Mouse (Mus musculus): ENCODE measurements around the gene Sh3pxd2b. TPM values are rescaled to one million over a fixed set of nuclear protein-coding genes. Genes with fewer than 3 reads are reported as not detected.

Sh3pxd2b gene
- polyA plus RNA-seq, 1 experiment from 2014 or later: 34.6 TPM

DNA sequence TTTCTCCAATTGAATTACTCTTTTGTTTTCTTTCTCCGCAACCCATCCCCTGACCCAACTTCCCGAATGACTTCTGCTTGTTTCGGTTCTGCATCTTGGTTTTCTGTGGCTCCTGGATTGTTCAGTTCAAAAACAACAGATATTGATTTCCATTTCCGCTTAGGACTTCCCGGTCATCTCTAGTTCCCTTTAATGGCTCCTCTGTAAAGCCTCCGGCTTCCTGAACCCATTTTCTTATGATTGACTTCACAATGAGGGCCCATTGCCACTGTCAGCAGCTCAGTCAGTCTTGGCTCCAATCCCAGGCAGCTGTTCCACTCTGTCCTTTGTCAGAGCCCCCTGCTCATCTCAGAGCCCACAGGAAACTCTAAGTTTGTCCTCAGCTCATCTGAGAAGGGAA, 16.5 kb upstream of the Sh3pxd2b start:
- no peaks in the 10 kb centered on the region for H3K36me3 ChIP-seq (ENCODE audit: control insufficient read depth, insufficient read depth, low read length)
- ATAC-seq (ENCODE audit: insufficient number of reproducible peaks, insufficient read depth, low FRiP score, low read depth): no peak
- no peak overlapping the region for H3K4me3 ChIP-seq (ENCODE audit: low read depth, low read length)
- H3K4me1 ChIP-seq (ENCODE audit: control insufficient read depth, insufficient read depth, low read length): 0 out of 2 replicates have a peak, but pooled peaks cover 6% of the 10 kb centered on the region
- no peaks in the 10 kb centered on the region for H3K9me3 ChIP-seq (ENCODE audit: control insufficient read depth, low read depth, low read length)
- no peak overlapping the region for H3K4me2 ChIP-seq (replicated peaks; ENCODE audit: low read depth, low read length)
- WGBS: 50% methylated on average over 6 of the region's 6 CpGs
- H3K27me3 ChIP-seq (ENCODE audit: control insufficient read depth, insufficient read depth, low read length): no peaks in the 10 kb centered on the region
- no peak overlapping the region for H3K9ac ChIP-seq (replicated peaks; ENCODE audit: low read depth, low read length)
- H3K27ac ChIP-seq (ENCODE audit: low read length): no peak overlapping the region

DNA sequence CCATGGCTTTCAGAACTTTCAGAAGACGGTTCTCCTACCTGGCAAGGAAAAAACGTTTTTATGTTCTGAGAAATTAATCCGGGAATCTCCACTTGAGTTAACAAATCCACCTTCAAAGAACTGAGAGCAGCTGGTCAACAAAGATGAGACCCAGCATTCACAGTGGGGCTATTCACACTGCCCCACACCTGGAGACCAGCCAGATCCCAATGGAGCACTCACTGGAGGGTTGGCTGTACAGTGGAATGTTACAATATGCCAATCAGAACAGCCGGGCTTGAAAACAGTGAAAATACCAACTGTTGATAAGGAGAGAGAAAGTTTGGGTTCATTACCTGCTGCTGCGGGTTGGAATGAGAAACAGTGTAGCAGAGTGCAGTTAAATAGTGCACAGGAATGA, 15.8 kb upstream of the Sh3pxd2b start:
- Histone ChIP-seq H3K4me3 (ENCODE audit: low read depth, low read length) (no peak overlapping the region), H3K9ac (replicated peaks; ENCODE audit: low read depth, low read length) (no peak overlapping the region), H3K27me3 (ENCODE audit: control insufficient read depth, insufficient read depth, low read length) (no peaks in the 10 kb centered on the region), H3K9me3 (ENCODE audit: control insufficient read depth, low read depth, low read length) (no peaks in the 10 kb centered on the region), H3K27ac (ENCODE audit: low read length) (no peak overlapping the region), H3K4me1 (ENCODE audit: control insufficient read depth, insufficient read depth, low read length) (0 out of 2 replicates have a peak, but pooled peaks cover 6% of the 10 kb centered on the region), H3K36me3 (ENCODE audit: control insufficient read depth, insufficient read depth, low read length) (no peaks in the 10 kb centered on the region), H3K4me2 (replicated peaks; ENCODE audit: low read depth, low read length) (no peak overlapping the region)
- 58% methylated on average over 5 of the region's 5 CpGs for WGBS
- no peak for ATAC-seq (ENCODE audit: insufficient number of reproducible peaks, insufficient read depth, low FRiP score, low read depth)

DNA sequence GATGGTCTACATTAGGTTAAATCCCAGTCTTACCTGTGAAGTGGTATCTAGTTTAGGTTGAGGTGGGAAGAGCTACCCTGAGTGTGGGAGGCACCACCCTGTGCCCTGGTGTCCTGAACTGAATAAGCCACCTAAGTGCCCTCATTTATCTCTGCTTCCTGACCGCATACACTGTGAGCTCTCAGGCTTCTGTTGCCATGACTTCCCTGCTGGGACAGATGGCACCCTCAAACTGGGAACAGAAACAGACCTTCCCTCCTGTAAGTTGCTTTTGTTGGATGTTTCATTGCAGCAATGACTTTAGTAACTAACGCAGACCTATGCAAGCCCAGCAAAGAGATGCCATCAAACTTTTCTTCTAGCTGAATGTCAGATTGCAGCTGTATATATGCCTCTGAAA, 14.4 kb upstream of the Sh3pxd2b start:
- 57% methylated on average over 2 of the region's 2 CpGs for WGBS
- Histone ChIP-seq H3K36me3 (ENCODE audit: control insufficient read depth, insufficient read depth, low read length) (no peaks in the 10 kb centered on the region), H3K4me2 (replicated peaks; ENCODE audit: low read depth, low read length) (no peak overlapping the region), H3K27me3 (ENCODE audit: control insufficient read depth, insufficient read depth, low read length) (no peaks in the 10 kb centered on the region), H3K4me1 (ENCODE audit: control insufficient read depth, insufficient read depth, low read length) (0 out of 2 replicates have a peak, but pooled peaks cover 6% of the 10 kb centered on the region), H3K9ac (replicated peaks; ENCODE audit: low read depth, low read length) (no peak overlapping the region), H3K27ac (ENCODE audit: low read length) (no peak overlapping the region), H3K4me3 (ENCODE audit: low read depth, low read length) (no peak overlapping the region), H3K9me3 (ENCODE audit: control insufficient read depth, low read depth, low read length) (no peaks in the 10 kb centered on the region)
- ATAC-seq (ENCODE audit: insufficient number of reproducible peaks, insufficient read depth, low FRiP score, low read depth): no peak

DNA sequence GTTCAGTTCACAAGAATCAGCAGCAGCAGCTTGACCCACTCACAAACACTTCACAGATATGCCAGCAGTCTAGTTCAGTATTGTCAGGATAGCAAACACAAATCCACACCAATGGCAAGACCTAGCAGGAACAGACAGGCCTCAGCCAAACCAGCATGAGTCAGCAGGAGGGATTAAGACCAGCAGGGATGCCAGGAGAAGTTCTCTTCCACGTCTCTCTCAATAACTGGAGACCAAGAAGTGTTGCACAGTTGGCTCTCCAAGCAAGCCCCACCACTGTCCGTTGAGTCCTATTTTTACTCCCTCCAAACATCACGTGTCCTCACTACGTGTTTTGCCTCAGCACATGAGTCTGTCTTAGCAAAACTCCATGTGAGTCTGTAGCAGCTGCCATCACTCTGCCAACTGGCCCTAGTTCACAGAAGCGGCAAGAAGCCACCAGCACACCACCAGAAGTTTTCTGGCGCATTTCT, 11.1 kb upstream of the Sh3pxd2b start:
- Histone ChIP-seq H3K27ac (ENCODE audit: low read length) (no peak overlapping the region), H3K9me3 (ENCODE audit: control insufficient read depth, low read depth, low read length) (no peaks in the 10 kb centered on the region), H3K36me3 (ENCODE audit: control insufficient read depth, insufficient read depth, low read length) (no peaks in the 10 kb centered on the region), H3K4me3 (ENCODE audit: low read depth, low read length) (no peak overlapping the region), H3K4me2 (replicated peaks; ENCODE audit: low read depth, low read length) (no peak overlapping the region), H3K27me3 (ENCODE audit: control insufficient read depth, insufficient read depth, low read length) (no peaks in the 10 kb centered on the region), H3K4me1 (ENCODE audit: control insufficient read depth, insufficient read depth, low read length) (0 out of 2 replicates have a peak, but pooled peaks cover 5% of the 10 kb centered on the region), H3K9ac (replicated peaks; ENCODE audit: low read depth, low read length) (no peak overlapping the region)
- WGBS: 85% methylated on average over 6 of the region's 6 CpGs
- no peak for ATAC-seq (ENCODE audit: insufficient number of reproducible peaks, insufficient read depth, low FRiP score, low read depth)

DNA sequence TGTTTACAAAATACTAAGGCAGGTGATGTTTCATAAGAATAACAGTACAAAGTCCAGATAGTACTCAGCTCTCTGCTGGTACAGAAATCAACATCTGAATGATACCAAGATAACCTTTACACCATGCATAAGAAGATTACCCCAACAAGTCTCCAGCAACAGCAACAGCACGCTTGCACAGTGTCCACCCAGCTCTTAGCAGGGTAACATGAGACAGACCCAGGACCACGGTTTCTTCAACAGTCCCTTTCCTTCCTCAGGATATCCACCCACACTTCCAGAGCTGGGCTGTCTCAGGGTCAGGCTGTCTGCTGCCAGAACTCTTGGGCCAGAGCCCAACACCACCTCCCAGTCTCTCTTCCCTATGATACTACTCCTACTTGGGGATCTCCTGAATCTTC, 8.5 kb upstream of the Sh3pxd2b start:
- Histone ChIP-seq H3K36me3 (ENCODE audit: control insufficient read depth, insufficient read depth, low read length) (no peaks in the 10 kb centered on the region), H3K4me2 (replicated peaks; ENCODE audit: low read depth, low read length) (no peak overlapping the region), H3K4me3 (ENCODE audit: low read depth, low read length) (no peak overlapping the region), H3K9ac (replicated peaks; ENCODE audit: low read depth, low read length) (no peak overlapping the region), H3K27ac (ENCODE audit: low read length) (no peak overlapping the region), H3K9me3 (ENCODE audit: control insufficient read depth, low read depth, low read length) (no peaks in the 10 kb centered on the region), H3K27me3 (ENCODE audit: control insufficient read depth, insufficient read depth, low read length) (no peaks in the 10 kb centered on the region), H3K4me1 (ENCODE audit: control insufficient read depth, insufficient read depth, low read length) (0 out of 2 replicates have a peak, but pooled peaks cover 5% of the 10 kb centered on the region)
- no peak for ATAC-seq (ENCODE audit: insufficient number of reproducible peaks, insufficient read depth, low FRiP score, low read depth)
- WGBS: 41% methylated on average over 2 of the region's 2 CpGs

DNA sequence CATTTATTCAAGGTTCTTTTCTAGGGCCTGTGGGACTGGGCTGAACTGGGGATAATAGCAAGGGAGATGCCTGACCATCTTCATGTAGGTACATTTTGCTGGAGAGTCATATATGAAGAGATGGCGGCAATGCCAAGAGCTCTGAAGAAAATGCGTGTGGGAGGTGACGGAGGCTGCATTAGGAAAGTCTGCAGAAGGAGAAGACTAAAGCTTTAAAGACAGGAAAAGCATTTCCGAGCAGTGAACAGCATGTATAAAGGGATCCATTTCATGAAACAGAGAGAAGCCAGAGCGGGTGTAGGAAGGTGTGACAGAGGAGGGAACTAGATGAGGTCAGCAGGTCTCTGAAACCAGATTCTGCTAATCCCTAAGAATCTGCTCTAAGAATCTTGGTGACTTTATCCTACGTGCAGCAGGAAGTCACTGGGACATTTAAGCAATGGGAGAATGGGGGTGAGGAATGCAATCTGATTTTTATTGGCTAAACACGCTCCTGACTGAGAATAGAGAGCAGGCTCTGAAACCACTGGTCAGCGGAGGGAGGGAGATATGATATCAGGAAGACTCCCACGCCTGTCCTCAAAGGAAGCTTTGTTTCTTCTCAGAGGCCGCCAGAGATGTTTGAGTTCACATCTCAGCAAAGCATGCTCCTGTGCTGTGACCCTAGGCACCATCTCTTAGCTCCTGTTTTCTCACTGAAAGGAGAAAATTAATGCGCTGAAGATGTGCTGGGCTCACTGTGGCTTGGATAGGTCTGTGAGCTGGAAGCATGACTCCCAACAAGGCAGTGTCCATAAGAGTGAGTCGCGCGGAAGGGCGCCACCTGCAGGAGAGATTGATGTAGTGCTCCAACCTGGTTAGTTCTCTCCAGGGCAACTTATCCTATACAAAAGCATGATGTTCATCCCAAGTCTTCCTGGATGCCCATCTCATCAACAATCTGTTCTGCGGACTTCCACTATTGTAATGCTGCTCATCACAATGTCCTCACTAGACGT, 6.8 kb upstream of the Sh3pxd2b start:
- Histone ChIP-seq H3K27ac (ENCODE audit: low read length) (no peak overlapping the region), H3K4me3 (ENCODE audit: low read depth, low read length) (no peak overlapping the region), H3K9ac (replicated peaks; ENCODE audit: low read depth, low read length) (no peak overlapping the region), H3K9me3 (ENCODE audit: control insufficient read depth, low read depth, low read length) (no peaks in the 10 kb centered on the region), H3K36me3 (ENCODE audit: control insufficient read depth, insufficient read depth, low read length) (no peaks in the 10 kb centered on the region), H3K4me2 (replicated peaks; ENCODE audit: low read depth, low read length) (no peak overlapping the region), H3K4me1 (ENCODE audit: control insufficient read depth, insufficient read depth, low read length) (0 out of 2 replicates have a peak, but pooled peaks cover 5% of the 10 kb centered on the region), H3K27me3 (ENCODE audit: control insufficient read depth, insufficient read depth, low read length) (no peaks in the 10 kb centered on the region)
- 38% methylated on average over 17 of the region's 17 CpGs for WGBS
- no peak for ATAC-seq (ENCODE audit: insufficient number of reproducible peaks, insufficient read depth, low FRiP score, low read depth)

DNA sequence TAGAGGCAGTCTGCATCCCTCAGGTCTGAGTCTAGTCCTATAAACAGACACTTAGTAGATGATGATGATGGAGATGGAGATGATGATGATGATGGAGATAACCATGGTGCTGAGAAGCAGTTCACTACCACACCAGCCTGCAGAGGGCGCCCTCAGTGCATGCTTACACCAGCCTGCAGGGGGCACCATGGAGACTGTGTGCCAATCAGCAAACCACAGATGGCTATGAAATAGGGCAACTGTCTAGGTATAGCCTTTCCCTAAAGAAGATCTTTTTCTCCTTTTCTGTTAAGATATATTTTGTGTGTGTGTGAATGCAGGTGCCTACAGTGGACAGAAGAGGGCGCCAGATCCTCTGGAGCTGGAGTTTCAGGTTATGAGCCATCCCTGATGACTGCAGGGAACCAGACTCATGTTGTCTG, 4.8 kb upstream of the Sh3pxd2b start:
- Histone ChIP-seq H3K27ac (ENCODE audit: low read length) (no peak overlapping the region), H3K9me3 (ENCODE audit: control insufficient read depth, low read depth, low read length) (no peaks in the 10 kb centered on the region), H3K9ac (replicated peaks; ENCODE audit: low read depth, low read length) (no peak overlapping the region), H3K4me2 (replicated peaks; ENCODE audit: low read depth, low read length) (no peak overlapping the region), H3K4me3 (ENCODE audit: low read depth, low read length) (no peak overlapping the region), H3K27me3 (ENCODE audit: control insufficient read depth, insufficient read depth, low read length) (no peaks in the 10 kb centered on the region), H3K4me1 (ENCODE audit: control insufficient read depth, insufficient read depth, low read length) (0 out of 2 replicates have a peak, but pooled peaks cover 5% of the 10 kb centered on the region), H3K36me3 (ENCODE audit: control insufficient read depth, insufficient read depth, low read length) (no peaks in the 10 kb centered on the region)
- no peak for ATAC-seq (ENCODE audit: insufficient number of reproducible peaks, insufficient read depth, low FRiP score, low read depth)
- 9% methylated on average over 2 of the region's 2 CpGs for WGBS

DNA sequence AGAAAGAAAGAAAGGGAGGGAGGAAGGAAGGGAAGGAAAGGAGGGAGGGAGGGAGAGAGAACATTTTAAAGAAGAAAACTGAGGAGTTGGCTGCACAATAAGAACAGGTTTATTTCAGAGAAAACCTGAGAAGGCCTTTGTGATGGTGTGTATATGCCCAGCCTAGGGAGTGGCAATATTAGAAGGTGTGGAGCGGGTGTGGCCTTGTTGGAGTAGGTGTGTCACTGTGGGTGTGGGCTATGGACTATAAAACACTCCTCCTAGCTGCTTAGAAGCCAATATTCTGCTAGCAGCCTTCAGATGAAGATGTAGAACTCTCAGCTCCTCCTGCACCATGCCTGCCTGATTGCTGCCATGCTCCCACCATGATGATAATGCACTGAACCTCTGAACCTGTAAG, 4.3 kb upstream of the Sh3pxd2b start:
- 0 out of 2 replicates have a peak, but pooled peaks cover 5% of the 10 kb centered on the region for H3K4me1 ChIP-seq (ENCODE audit: control insufficient read depth, insufficient read depth, low read length)
- no peak overlapping the region for H3K27ac ChIP-seq (ENCODE audit: low read length)
- no peak overlapping the region for H3K9ac ChIP-seq (replicated peaks; ENCODE audit: low read depth, low read length)
- ATAC-seq (ENCODE audit: insufficient number of reproducible peaks, insufficient read depth, low FRiP score, low read depth): no peak
- H3K4me2 ChIP-seq (replicated peaks; ENCODE audit: low read depth, low read length): no peak overlapping the region
- no peaks in the 10 kb centered on the region for H3K36me3 ChIP-seq (ENCODE audit: control insufficient read depth, insufficient read depth, low read length)
- 96% methylated on average over 1 of the region's 1 CpGs for WGBS
- H3K4me3 ChIP-seq (ENCODE audit: low read depth, low read length): no peak overlapping the region
- no peaks in the 10 kb centered on the region for H3K27me3 ChIP-seq (ENCODE audit: control insufficient read depth, insufficient read depth, low read length)
- H3K9me3 ChIP-seq (ENCODE audit: control insufficient read depth, low read depth, low read length): no peaks in the 10 kb centered on the region

Data from stomach, embryonic 14.5 days (tissue).